Mouse (Mus musculus): Measurements from ENCODE around the gene Galnt6. TPM values are rescaled to one million over a fixed set of nuclear protein-coding genes. Genes with fewer than 3 reads are reported as not detected.
"Not testable (repeated sequence)": the region's sequence is repeated elsewhere in the genome, so short reads cannot be mapped to it uniquely, and the experiment has no call there.

Gene Galnt6
- polyA plus RNA-seq, 1 experiment, result 34.7 TPM

DNA sequence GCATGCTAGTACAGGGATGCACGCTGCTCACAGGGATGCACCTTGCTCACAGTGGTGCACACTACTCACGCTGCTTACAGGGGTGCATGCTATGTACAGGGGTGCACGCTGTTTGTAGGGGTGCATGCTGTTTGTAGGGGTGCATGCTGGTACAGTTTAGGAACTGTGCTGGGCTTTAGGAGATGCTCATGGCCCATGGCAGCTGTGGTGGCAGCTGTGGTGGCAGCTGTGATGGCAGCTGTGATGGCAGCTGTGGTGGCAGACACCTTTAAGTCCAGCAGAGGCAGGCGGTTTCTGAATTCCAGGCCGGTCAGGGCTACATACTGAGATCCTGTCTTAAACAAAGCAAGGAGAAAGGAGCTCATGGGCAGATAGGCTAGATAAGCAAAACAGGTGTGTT, 41.2 kb upstream of the Galnt6 start:
- no peaks in the 10 kb centered on the region for H3K27me3 ChIP-seq (ENCODE audit: control insufficient read depth, insufficient read depth, low read length)
- no peak overlapping the region for H3K27ac ChIP-seq (ENCODE audit: control insufficient read depth, insufficient read depth, low read length)
- 97% methylated on average over 5 of the region's 5 CpGs for WGBS
- no peaks in the 10 kb centered on the region for H3K4me1 ChIP-seq (replicated peaks; ENCODE audit: control insufficient read depth, insufficient read depth, low read length)
- no peaks in the 10 kb centered on the region for H3K36me3 ChIP-seq (ENCODE audit: control insufficient read depth, insufficient read depth, low read length)
- no peak overlapping the region for H3K4me3 ChIP-seq (ENCODE audit: control insufficient read depth, insufficient read depth, low read length)
- TF ChIP-seq POLR2A (IDR thresholded peaks at IDR 0.05; ENCODE audit: control insufficient read depth, extremely low read depth, insufficient read depth, low read length, poor library complexity) (no peak), CTCF (IDR thresholded peaks at IDR 0.05; ENCODE audit: borderline replicate concordance, control insufficient read depth, extremely low read depth, insufficient read depth, low read length, poor library complexity) (no peak)
- no peak for DNase-seq

DNA sequence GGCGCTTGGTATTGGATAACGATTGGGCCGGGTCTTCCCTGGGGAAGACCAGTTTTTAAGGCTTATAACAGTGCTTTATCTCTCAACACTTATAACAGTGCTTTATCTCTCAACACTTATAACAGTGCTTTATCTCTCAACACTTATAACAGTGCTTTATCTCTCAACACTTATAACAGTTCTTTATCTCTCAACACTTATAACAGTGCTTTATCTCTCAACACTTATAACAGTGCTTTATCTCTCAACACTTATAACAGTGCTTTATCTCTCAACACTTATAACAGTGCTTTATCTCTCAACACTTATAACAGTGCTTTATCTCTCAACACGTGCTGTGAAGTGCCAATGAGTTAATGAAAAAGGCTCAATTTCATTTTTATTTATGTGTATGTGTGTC, 39.8 kb upstream of the Galnt6 start:
- DNase-seq; H3K4me3 ChIP-seq (ENCODE audit: control insufficient read depth, insufficient read depth, low read length); H3K36me3 ChIP-seq (ENCODE audit: control insufficient read depth, insufficient read depth, low read length); H3K4me1 ChIP-seq (replicated peaks; ENCODE audit: control insufficient read depth, insufficient read depth, low read length); H3K27ac ChIP-seq (ENCODE audit: control insufficient read depth, insufficient read depth, low read length); H3K27me3 ChIP-seq (ENCODE audit: control insufficient read depth, insufficient read depth, low read length): not testable (repeated sequence)
- 94% methylated on average over 4 of the region's 4 CpGs for WGBS

DNA sequence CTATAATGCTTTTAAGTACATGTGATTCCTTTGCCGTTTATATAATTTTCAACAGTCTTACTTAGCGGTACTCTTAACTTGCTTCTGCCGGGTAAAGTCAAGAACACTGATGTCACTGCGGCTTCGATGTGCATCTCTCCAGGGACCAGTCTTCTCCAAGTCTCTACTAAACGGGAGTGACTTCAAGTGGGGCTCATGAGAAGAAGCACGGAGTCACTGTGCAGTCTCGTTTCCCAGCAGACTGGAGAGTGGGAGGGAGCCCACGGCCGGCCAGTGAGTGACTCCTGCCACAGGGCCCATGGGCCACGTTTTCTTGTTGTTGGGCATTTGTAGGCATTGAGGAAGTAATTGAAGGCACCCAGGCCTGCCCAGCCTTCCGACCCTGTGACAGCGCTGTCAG, 38.7 kb upstream of the Galnt6 start:
- H3K27me3 ChIP-seq (ENCODE audit: control insufficient read depth, insufficient read depth, low read length), result no peaks in the 10 kb centered on the region; the same call in 1 of the 2 replicates
- no peak for TF ChIP-seq CTCF (IDR thresholded peaks at IDR 0.05; ENCODE audit: borderline replicate concordance, control insufficient read depth, extremely low read depth, insufficient read depth, low read length, poor library complexity)
- no peak for TF ChIP-seq POLR2A (IDR thresholded peaks at IDR 0.05; ENCODE audit: control insufficient read depth, extremely low read depth, insufficient read depth, low read length, poor library complexity)
- no peak overlapping the region for H3K4me3 ChIP-seq (ENCODE audit: control insufficient read depth, insufficient read depth, low read length)
- H3K36me3 ChIP-seq (ENCODE audit: control insufficient read depth, insufficient read depth, low read length), result no peaks in the 10 kb centered on the region
- no peak for DNase-seq
- no peak overlapping the region for H3K27ac ChIP-seq (ENCODE audit: control insufficient read depth, insufficient read depth, low read length)
- H3K4me1 ChIP-seq (replicated peaks; ENCODE audit: control insufficient read depth, insufficient read depth, low read length), result no peaks in the 10 kb centered on the region
- 86% methylated on average over 13 of the region's 13 CpGs for WGBS

DNA sequence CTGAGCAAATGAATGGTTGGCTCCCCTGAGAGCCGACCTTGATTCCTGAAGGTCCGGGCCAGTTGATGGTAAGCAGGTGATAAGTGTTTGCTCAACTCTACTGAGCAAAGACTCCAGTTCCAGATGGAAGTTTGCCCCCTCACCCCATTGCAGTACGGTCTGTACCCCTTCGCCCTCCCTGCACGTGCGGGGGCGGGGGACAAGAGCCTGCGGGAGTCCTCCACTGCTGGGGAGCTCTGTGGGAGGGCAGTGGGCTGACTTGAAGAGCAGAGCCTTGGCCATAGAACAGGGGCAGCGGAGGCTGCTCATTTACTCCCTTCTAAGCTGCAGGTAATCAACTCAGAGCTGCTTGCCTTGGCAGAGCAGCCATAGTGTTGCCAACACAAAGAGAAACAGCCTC, 37.6 kb upstream of the Galnt6 start:
- H3K27me3 ChIP-seq (ENCODE audit: control insufficient read depth, insufficient read depth, low read length), result no peaks in the 10 kb centered on the region; the same call in 1 of the 2 replicates
- no peak for TF ChIP-seq CTCF (IDR thresholded peaks at IDR 0.05; ENCODE audit: borderline replicate concordance, control insufficient read depth, extremely low read depth, insufficient read depth, low read length, poor library complexity)
- TF ChIP-seq POLR2A (IDR thresholded peaks at IDR 0.05; ENCODE audit: control insufficient read depth, extremely low read depth, insufficient read depth, low read length, poor library complexity), result no peak

DNA sequence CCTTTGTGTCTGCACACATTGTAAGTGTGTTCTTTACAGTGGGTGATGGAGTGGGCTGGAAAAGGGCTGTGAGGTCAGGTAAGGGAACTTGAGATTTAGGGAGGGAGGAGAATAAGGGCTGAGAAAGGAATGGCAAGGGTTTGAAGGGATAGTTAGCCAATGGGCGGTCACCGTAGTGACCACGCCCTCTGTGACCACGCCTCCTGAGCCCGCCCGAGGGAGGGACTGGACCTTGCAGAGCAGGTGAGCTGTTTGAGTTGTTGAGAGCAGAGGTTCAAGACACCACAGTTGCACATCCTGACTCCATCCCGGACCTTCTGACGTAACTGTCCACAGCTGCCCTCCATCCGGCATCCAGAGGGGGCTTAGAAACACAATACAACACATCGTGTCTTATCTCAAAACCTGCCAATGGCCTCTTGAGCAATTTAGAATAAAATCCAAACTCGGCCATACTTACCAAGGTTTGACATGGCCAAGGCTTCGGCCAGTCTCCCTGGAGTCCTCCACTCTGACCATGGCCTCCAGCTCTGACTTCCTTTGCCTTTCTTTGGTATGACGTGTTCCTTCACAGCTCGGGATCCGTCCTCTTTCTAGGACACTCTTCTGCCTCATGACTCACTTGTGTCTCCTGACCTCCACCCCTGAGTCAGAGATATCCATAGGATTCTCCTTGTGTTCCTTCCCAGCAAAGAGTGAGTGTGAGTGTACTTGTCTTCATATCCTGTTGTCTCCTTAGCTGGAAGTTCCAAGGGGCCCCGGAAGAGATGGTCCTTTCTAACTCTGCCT, 35.2 kb upstream of the Galnt6 start:
- Histone ChIP-seq H3K36me3 (ENCODE audit: control insufficient read depth, insufficient read depth, low read length) (no peaks in the 10 kb centered on the region), H3K4me3 (ENCODE audit: control insufficient read depth, insufficient read depth, low read length) (no peak overlapping the region), H3K4me1 (replicated peaks; ENCODE audit: control insufficient read depth, insufficient read depth, low read length) (peaks cover 15% of the 10 kb centered on the region), H3K27ac (ENCODE audit: control insufficient read depth, insufficient read depth, low read length) (no peak overlapping the region), H3K27me3 (ENCODE audit: control insufficient read depth, insufficient read depth, low read length) (no peaks in the 10 kb centered on the region; the same call in 1 of the 2 replicates)
- 87% methylated on average over 16 of the region's 16 CpGs for WGBS
- TF ChIP-seq POLR2A (IDR thresholded peaks at IDR 0.05; ENCODE audit: control insufficient read depth, extremely low read depth, insufficient read depth, low read length, poor library complexity), result no peak
- no peak for TF ChIP-seq CTCF (IDR thresholded peaks at IDR 0.05; ENCODE audit: borderline replicate concordance, control insufficient read depth, extremely low read depth, insufficient read depth, low read length, poor library complexity)
- DNase-seq, result no peak

More for the DNA sequence above, 37.6 kb upstream of the Galnt6 start:
- H3K36me3 ChIP-seq (ENCODE audit: control insufficient read depth, insufficient read depth, low read length), result no peaks in the 10 kb centered on the region
- peaks cover 4% of the 10 kb centered on the region for H3K4me1 ChIP-seq (replicated peaks; ENCODE audit: control insufficient read depth, insufficient read depth, low read length)
- no peak for DNase-seq
- no peak overlapping the region for H3K4me3 ChIP-seq (ENCODE audit: control insufficient read depth, insufficient read depth, low read length)
- H3K27ac ChIP-seq (ENCODE audit: control insufficient read depth, insufficient read depth, low read length), result no peak overlapping the region
- WGBS, result 90% methylated on average over 9 of the region's 9 CpGs

DNA sequence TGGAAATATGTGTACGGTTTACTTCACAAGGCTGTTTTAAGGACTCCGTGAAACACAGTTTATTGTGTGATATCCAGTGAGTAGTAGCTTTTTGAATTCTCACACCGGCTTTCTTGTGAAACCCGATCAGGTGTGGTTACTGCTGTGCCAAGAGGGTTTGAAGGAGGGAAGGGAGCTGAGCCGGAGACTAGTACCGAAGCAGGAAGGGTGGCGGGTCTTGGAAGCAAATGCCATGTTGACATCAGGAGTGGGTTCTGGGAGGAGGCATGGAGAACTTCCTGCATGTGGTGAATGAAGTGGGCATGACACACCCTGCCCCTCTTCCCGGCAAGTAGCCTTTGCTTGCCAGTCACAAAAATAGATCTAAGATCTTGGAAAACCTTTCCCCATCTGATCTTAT, 33.5 kb upstream of the Galnt6 start:
- 60% methylated on average over 8 of the region's 8 CpGs for WGBS
- no peaks in the 10 kb centered on the region; the same call in 1 of the 2 replicates for H3K27me3 ChIP-seq (ENCODE audit: control insufficient read depth, insufficient read depth, low read length)
- no peak for DNase-seq
- H3K4me3 ChIP-seq (ENCODE audit: control insufficient read depth, insufficient read depth, low read length), result no peak overlapping the region
- TF ChIP-seq CTCF (IDR thresholded peaks at IDR 0.05; ENCODE audit: borderline replicate concordance, control insufficient read depth, extremely low read depth, insufficient read depth, low read length, poor library complexity) (no peak), POLR2A (IDR thresholded peaks at IDR 0.05; ENCODE audit: control insufficient read depth, extremely low read depth, insufficient read depth, low read length, poor library complexity) (no peak)
- no peaks in the 10 kb centered on the region for H3K36me3 ChIP-seq (ENCODE audit: control insufficient read depth, insufficient read depth, low read length)
- H3K27ac ChIP-seq (ENCODE audit: control insufficient read depth, insufficient read depth, low read length), result no peak overlapping the region
- H3K4me1 ChIP-seq (replicated peaks; ENCODE audit: control insufficient read depth, insufficient read depth, low read length), result peaks cover 15% of the 10 kb centered on the region

Data from thymus, adult 2 months (tissue).